Mouse (Mus musculus): ENCODE results near the gene Snapc4.

GRCm38 (mm10) chr2:26342609-26343490, 37.6 kb downstream of the Snapc4 start:
- TF ChIP-seq CTCF (conservative IDR thresholded peaks at IDR 0.05 in 1 of 2, IDR thresholded peaks at IDR 0.05 in 1 of 2; ENCODE audit: low read depth in 2 of 2, low read length in 2 of 2) (no peak), MAFK (IDR thresholded peaks at IDR 0.05; ENCODE audit: insufficient replicate concordance, low read length) (no peak), POLR2A (IDR thresholded peaks at IDR 0.05; ENCODE audit: low read depth, low read length) (no peak), TBP (conservative IDR thresholded peaks at IDR 0.05; ENCODE audit: low read depth, low read length) (no peak), SMC3 (IDR thresholded peaks at IDR 0.05; ENCODE audit: low read depth, low read length) (no peak), JUND (conservative IDR thresholded peaks at IDR 0.05; ENCODE audit: low read depth, low read length) (no peak), HCFC1 (IDR thresholded peaks at IDR 0.05; ENCODE audit: low read depth, low read length) (no peak), USF2 (conservative IDR thresholded peaks at IDR 0.05; ENCODE audit: low read depth, low read length) (no peak), ELF1 (IDR thresholded peaks at IDR 0.05; ENCODE audit: low read depth, low read length) (no peak), BHLHE40 (IDR thresholded peaks at IDR 0.05; ENCODE audit: low read depth, low read length) (no peak), MYC (IDR thresholded peaks at IDR 0.05; ENCODE audit: low read depth, low read length) (no peak), USF1 (IDR thresholded peaks at IDR 0.05; ENCODE audit: low read depth, low read length) (no peak)
